Mouse (Mus musculus): ENCODE measurements around the gene Atox1.
"Not testable (repeated sequence)": the region's sequence is repeated elsewhere in the genome, so short reads cannot be mapped to it uniquely, and the experiment has no call there.

Gene Atox1

GRCm38 (mm10) chr11:55453640-55454039 is 7.4 kb downstream of the Atox1 start:
- DNase-seq (ENCODE audit: low read depth, low spot score), result no peak

GRCm38 (mm10) chr11:55450311-55450710 is 10.7 kb downstream of the Atox1 start:
- no peak for DNase-seq (ENCODE audit: low read depth, low spot score)

- no peak for DNase-seq (ENCODE audit: low read depth, low spot score)
These were observed 11.5 kb downstream of the Atox1 start for GRCm38 (mm10) chr11:55449531-55449930.

DNA sequence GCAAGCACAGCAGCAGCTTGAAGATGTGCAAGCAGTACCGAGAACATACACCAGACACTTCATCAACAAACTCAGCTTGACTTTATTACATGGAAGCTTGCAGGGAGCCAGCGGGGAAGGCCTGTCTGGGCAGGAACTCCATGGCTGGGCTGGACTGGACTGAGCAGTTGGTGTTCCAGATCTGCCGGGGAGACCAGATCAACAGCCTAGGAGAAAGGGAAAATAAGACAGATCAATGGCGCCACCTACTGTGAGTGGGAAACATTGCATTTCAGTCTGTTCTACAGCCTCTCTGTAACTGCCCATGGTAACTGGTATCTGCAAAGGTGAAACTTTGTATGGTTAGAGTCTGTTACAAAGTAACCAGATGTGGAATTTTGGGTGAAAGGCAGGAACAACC is 14.5 kb downstream of the Atox1 start:
- peak; percentile 79 for DNase-seq (ENCODE audit: low read depth, low spot score)

GRCm38 (mm10) chr11:55444772-55445171 is 16.3 kb downstream of the Atox1 start:
- peak; percentile 55 for DNase-seq (ENCODE audit: low read depth, low spot score)

GRCm38 (mm10) chr11:55439718-55440117 is 21.3 kb downstream of the Atox1 start:
- no peak for DNase-seq (ENCODE audit: low read depth, low spot score)

- DNase-seq (ENCODE audit: low read depth, low spot score), result no peak
These were observed 23.0 kb downstream of the Atox1 start for GRCm38 (mm10) chr11:55438031-55438430.

- DNase-seq (ENCODE audit: low read depth, low spot score), result no peak
These were observed 24.9 kb downstream of the Atox1 start for GRCm38 (mm10) chr11:55436089-55436488.

DNA sequence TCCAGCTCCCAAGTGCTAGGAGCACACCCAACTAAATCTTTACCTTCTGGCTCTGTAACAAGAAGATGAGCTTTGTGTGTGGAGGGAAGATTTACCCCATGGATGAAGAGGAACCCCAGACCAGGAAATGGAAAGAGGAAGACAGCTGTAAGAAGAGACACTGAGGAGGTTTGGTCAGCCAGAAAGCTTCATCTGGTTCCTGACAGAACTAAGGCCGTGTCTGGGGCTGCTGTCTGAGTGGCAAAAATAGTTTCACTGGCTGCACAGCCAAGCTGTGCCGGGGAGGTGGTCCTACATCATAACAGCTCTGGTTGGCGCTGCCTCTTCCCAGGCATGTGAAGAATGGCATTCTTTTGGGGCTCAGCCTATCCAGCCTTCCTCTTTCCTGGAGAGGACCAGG is 28.1 kb downstream of the Atox1 start:
- no peak for DNase-seq (ENCODE audit: low read depth, low spot score)

- DNase-seq (ENCODE audit: low read depth, low spot score), result no peak
These were observed 31.1 kb downstream of the Atox1 start for GRCm38 (mm10) chr11:55429973-55430372.

DNA sequence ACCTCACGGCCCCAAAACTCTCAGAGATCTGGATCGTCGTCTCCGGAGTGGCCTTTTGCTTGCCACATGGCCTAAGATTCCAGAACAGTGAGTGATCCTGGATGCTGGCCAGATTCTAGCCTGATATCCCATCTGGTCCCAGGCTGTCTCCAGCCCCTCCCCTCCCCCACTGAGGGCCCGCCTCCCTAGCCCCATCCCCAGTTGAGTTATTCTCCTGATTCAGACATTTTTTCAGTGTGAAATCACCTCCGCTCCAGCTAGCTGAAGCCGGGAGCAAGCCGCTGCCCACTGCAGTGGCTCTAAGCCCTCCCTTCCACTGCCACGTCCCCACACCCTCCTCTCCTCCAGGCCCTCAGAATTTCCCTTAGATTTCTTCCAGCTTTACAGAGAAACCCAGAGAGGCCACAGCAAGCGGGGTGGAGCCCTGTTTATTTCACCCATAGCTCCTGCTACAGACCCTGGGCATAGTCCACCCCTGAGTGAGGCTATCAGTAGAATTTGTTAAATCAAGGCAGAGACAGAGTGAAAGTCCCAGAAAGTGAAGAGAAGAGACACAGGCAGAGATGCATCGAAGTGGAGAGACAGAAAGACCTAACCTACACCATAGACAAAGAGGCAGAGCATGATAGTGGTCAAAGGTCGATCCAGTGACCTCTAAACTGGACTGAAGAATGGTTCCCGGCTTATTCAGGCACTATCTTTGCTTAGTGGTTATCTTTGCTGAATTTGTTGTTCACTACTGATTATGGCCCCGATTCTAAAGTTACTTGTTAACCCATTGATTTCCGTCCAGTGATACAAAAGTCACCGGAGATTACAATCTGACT is 32.6 kb downstream of the Atox1 start:
- no peak for DNase-seq (ENCODE audit: low read depth, low spot score)

DNA sequence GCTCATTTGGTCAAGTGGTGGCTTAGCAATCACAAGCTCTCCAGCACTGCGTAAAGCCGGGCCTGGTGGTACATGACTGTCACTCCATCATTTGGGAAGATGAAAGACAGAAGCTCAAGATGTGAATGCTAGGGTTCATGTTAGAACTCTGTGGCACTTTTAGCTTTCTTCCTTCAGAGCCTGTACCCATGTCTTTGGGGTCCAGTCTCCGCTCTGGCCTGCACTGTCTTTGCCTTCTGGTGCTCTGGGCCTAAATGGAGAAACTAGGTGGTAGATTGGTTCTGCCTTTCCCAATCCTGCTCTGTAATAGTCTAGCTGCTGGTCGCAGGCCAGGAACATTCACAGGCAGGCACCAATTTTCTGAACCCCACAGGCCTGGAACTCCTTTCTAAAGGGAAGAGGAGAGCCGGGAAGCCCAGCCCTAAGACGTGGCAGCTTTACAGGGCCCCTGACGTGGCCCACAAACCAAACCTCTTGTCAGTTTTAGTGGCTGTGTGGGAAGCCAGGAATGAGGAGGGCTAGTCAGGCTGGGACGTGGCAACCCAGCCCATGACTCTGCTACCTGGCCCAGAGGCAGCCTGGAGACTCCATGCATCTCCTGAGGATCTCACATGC is 36.2 kb downstream of the Atox1 start:
- DNase-seq (ENCODE audit: low read depth, low spot score), result no peak

GRCm38 (mm10) chr11:55423756-55424155 is 37.3 kb downstream of the Atox1 start:
- DNase-seq (ENCODE audit: low read depth, low spot score), result no peak

GRCm38 (mm10) chr11:55422978-55423377 is 38.1 kb downstream of the Atox1 start, which contains the start of gene Sparc:
Sparc (minus strand) TSS chr11:55423183.
- DNase-seq (ENCODE audit: low read depth, low spot score), result no peak

DNA sequence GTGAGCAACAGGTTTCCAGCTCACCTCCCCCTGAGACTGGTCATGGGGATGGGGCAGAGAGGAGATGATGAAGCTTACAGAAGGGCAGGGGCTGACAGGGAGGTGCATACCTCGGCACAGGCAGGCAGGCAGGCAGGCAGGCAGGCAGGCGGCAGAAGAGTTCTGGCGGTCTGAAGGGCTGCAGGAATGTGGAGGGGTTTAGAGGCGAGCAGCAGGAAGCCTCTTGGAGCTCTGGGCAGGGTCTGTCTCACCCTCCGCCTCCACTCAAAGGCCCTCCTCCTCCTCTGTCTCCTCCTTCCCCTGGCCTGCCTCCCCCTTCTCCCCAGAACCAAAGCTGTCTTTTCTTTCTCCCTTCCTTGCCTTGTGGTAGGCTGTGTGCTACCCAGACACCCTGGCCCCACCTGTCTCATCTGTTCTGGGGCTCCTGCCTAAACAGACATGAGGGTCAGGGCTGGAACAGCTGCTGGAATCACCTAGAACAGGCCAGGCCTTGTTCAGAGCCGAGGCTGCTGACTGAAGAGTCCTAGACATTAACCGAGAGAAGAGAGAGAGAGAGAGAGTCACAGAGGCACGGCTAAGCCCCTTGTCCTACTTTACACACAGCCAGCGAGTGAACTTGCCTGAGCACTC is 41.2 kb downstream of the Atox1 start:
- no peak for DNase-seq (ENCODE audit: low read depth, low spot score)

DNA sequence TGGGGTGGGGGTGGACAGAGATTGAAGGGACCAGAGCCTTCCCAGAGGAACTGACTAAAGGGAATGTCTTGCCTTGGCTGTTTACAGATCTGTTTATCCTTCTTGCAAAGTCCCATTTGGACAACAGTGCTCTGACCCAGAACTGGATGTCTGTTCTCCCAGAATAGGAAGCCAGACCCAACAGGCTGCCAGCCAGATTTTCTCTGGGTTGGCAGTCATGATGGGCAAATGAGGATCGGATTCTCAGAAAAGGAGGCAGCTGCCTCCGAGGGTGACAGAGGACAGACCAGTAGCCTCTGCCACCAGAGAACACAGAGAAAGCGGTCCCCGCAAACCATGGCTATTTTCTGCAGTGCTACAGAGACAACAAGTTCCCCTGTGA is 41.8 kb downstream of the Atox1 start:
- no peak for DNase-seq (ENCODE audit: low read depth, low spot score)

- no peak for DNase-seq (ENCODE audit: low read depth, low spot score)
These were observed 42.4 kb downstream of the Atox1 start for GRCm38 (mm10) chr11:55418704-55419061.

GRCm38 (mm10) chr11:55417898-55418703 is 42.9 kb downstream of the Atox1 start:
- no peak for DNase-seq (ENCODE audit: low read depth, low spot score)

- DNase-seq (ENCODE audit: low read depth, low spot score), result no peak
These were observed 44.3 kb downstream of the Atox1 start for GRCm38 (mm10) chr11:55416609-55417265.

DNA sequence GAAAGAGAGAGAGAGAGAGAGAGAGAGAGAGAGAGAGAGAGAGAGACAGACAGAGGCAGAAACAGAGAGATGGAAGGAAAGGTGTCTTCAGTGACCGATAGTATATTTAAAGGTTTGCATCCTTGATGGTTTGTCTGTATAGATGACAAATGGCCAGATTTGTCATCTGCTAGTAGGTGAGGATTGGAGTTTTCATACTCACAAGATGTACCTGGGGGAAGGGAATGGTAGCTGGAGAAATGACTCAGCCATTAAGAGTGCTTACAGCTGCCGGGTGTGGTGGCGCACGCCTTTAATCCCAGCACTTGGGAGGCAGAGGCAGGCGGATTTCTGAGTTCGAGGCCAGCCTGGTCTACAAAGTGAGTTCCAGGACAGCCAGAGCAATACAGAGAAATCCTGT is 45.3 kb downstream of the Atox1 start:
- not testable (repeated sequence) for DNase-seq (ENCODE audit: low read depth, low spot score)

DNA sequence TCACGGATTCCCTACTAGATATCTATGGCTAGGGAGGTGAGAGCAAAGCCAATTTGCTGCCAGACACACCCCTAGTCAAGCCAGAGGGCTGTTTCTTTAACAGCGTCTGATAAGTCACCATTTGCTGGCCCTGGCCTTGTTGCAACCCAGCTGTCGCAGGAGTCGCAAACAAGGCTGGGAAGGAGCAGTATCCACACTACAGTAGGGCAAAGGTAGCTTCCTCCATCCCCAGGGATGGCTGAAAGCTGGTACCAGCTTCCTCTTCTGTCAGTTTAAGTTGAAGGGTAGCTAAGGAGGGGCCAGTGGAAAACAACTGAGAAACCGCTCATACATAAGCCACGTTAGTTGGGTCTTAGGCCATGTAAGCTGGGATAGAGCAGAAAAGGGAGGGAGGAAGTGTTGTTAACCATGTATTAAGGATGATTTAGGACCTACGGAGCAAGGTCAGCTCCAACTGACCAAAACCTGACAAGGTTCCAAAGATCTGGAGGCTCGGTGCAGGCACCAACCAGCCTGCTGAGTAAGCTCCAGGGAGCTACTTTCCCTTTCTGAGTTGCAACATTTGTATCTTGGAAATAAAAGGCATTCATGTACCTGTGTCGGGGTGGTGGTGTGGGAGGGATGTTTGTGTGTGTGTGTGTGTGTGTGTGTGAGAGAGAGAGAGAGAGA is 45.9 kb downstream of the Atox1 start:
- DNase-seq (ENCODE audit: low read depth, low spot score), result no peak

Data from retina, postnatal 7 days (tissue).